Mouse (Mus musculus) small intestine, adult 2 months (tissue): ENCODE results near the gene Tbc1d2b.
A peak's percentile ranks its signal among the peaks of the same experiment; 100 is the strongest.

ENCODE experiments used
- CTCF ChIP-seq: fragments of 200-500 bp; IDR thresholded peaks from 2 replicates; pipeline ENCODE4 v1.5.1; 2012; ENCODE audit warnings: low read depth, mild to moderate bottlenecking, control low read depth, inconsistent platforms, low read length, moderate library complexity, mixed read lengths; ENCODE audit not compliant: insufficient replicate concordance, insufficient read length; ENCODE audit errors: extremely low read depth
- POLR2A ChIP-seq: fragments of 200-500 bp; IDR thresholded peaks from 2 replicates; pipeline ENCODE4 v1.6.1; 2012; ENCODE audit warnings: low read depth, mild to moderate bottlenecking, control low read depth, inconsistent platforms, low read length, moderate library complexity

- TF ChIP-seq CTCF: peak; percentile 28; the same call in 1 of the 2 replicates
- TF ChIP-seq POLR2A: no peak
Observed at GRCm38 (mm10) chr9:90162243-90162925, 108.2 kb downstream of the Tbc1d2b start.
